Mouse (Mus musculus) retina, adult 2 months (tissue): ENCODE measurements around the gene Ip6k1.
"Not testable (repeated sequence)": the region's sequence is repeated elsewhere in the genome, so short reads cannot be mapped to it uniquely, and the experiment has no call there.

Experiments
- DNase-seq: peaks from one replicate; pipeline ENCODE4 v3.0.0-alpha.2; 2012; ENCODE audit warnings: low read depth, low spot score

Ip6k1 gene

GRCm38 (mm10) chr9:107982681-107983346 is 19.5 kb upstream of the Ip6k1 start, which contains the start of gene Gm20661:
Gene Gm20661, plus strand, starts transcription at chr9:107983058.
- DNase-seq: no peak

GRCm38 (mm10) chr9:107983421-107983890 is 18.8 kb upstream of the Ip6k1 start:
- no peak for DNase-seq

DNA sequence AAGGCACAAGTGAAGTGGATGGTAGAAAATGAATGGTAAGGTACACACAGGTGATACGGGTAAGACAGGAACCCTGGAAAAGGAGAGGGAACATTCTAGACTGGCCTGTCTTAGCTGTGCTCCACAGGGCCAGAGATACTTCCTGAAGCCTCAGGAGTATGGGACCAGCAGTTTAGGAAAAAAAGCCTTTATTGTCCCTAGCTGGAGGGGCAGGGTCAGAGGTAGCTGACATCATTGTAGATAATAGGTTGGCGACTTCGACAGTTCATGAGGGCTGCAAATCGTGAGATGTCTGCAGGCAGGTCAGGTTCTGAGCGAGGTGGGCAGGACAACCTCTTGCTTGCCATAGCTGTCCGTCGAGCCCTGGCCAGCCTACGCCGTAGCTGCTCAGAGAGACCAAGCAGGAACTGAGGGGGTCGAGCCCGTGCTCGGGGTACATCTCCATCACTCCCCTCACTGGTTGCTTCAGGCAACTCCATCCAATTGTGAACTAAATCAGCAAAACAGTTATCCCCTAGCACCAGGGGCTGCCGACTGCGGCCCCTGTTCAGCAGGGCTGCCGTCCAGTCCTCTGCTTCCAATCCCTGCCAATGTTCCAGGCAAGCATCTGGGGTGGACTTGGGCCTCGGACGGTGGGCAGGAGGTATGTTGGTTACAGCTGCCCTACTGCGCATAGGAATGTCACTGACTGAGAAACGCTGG is 18.1 kb upstream of the Ip6k1 start:
- DNase-seq: no peak

GRCm38 (mm10) chr9:107984754-107985055 is 17.6 kb upstream of the Ip6k1 start:
- no peak for DNase-seq

DNA sequence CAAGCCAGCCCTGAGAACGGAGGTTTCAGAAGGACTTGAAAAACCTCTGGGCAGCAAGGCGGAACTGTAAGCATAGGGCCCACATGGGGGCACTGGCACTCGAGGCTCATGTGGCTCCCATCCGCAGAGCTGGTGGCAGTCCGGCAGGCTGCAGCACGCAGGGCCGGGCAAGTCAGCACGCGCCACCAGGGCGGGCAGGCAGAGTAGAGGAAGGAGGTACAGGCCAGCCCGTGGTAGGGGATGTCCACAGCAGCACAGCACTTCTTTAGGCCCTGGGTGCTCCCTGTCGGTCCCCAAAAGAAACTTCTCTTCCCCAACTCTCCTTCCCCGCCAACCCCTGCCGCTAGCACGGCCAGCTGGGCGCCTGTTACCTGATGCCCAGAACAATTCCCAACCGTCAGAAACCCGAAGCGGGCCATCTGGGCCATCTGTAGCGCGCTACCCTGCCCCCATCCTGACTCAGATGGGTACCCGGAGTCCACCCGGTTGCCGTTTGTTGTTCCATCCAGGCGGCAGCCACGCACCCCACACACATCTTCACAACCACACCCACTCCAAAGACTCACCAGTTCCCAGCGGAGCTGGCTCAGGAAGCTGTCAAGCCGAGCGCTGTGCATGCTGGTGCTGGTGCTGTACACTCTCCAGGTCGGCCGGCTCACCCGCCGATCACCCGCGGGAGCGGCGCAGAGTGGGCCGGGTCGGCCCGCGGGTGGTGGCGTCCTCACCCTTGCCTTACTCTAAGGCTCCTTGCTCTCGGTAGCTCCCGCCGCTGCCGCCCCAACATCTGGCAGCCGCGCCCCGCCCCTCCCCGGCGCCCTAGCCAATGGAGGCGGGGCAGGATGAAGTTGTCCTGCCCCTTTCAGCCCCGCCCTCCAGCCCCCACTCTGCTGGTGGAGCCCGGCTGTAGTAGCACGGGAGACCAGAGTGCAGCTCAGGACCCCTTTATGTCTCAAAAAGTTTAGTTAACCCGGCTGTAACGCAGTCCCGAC is 16.9 kb upstream of the Ip6k1 start, which contains the start of gene Inka1:
Inka1 (minus strand) TSS at position 749 of the 989 bp plus-strand sequence.
- DNase-seq: no peak

- no peak for DNase-seq
Measured at GRCm38 (mm10) chr9:107986376-107986775, 15.9 kb upstream of the Ip6k1 start.

GRCm38 (mm10) chr9:107987950-107988349 is 14.4 kb upstream of the Ip6k1 start:
- DNase-seq: no peak

DNA sequence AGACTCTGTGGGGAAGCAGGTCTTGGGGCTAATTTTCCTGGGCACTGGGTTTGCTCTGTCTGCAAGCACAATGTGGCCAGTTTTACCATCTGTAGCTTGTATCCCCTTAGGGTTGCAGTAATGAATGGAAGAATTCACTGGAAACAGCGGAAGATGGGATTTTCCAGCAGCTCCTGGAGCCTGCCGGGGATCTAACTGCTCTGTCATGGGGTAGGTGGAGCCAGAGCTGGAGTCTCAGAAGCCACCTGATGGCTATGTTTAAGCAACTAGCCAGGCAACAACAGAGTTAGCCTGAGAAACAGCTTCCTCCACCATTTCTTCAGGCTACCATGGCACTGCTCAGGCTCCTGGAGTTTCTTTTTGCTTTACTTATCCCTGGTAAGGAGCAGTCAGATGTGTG is 10.1 kb upstream of the Ip6k1 start, which contains the start of gene Cdhr4:
Cdhr4 (plus strand) TSS at position 301 of the 400 bp plus-strand sequence.
- no peak for DNase-seq

- no peak for DNase-seq
Measured at GRCm38 (mm10) chr9:107993013-107993412, 9.3 kb upstream of the Ip6k1 start.

- no peak for DNase-seq
Measured at GRCm38 (mm10) chr9:107994464-107994863, 7.8 kb upstream of the Ip6k1 start.

DNA sequence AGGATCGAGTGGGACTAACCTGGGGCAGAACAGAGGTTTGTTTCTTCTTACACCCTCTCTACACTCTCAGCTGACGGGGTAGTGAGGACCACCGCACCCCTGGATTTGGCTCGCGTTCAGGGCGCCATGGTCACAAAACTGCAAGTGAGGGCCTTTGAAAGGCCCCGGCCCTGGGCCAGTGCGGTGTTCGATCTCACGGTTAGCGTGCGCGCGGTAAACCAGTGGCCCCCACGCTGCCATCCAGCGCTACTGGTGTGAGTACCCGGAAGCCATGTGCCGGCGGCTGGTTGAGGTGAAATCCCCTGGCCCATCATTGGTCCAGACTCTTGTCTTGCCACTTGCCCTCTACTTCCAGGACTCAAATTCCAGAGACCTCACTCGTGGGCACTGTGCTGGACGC is 6.8 kb upstream of the Ip6k1 start:
- DNase-seq: no peak

DNA sequence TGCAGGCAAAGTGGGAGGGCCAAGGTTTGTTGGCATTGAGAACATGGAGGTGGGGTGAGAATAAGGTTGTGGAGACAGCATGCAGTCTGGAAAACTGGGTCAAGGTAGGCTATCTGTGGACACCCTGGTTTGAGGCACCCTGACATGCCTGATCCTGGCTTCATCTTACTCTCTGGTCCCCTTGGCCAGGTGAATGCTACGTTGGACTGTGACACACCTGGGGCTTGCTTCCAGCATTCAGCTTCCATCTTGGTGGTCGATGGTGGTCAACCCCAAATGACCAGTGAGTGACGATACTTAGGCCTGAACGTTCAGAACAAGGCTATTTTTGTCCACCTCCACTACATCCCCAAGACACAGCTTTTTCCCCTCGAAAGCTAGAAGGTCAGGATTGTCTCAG is 6.3 kb upstream of the Ip6k1 start, which contains the start of gene Gm20662:
Gm20662 (plus strand) TSS at position 301 of the 400 bp plus-strand sequence.
- no peak for DNase-seq

GRCm38 (mm10) chr9:108002778-108003530 is 653 bp downstream of the Ip6k1 start:
- DNase-seq: no peak

DNA sequence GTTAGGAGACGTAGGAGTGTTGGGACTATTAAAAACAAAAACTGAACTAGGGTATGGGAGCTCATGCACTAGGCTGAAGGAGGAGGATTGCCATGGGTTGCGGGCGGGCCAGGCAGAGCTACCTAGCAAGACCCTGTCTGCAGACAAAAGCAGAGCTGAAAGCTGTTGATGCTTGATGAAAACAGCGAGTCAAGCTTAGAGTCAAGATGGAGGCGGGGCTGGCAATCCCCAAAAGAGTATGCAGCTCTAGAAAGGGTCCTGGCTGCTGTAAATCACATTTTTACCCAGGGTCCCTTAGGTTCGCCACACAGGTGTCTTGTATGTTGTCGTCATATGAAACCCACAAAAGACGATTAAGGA is 1.2 kb downstream of the Ip6k1 start:
- DNase-seq: no peak

DNA sequence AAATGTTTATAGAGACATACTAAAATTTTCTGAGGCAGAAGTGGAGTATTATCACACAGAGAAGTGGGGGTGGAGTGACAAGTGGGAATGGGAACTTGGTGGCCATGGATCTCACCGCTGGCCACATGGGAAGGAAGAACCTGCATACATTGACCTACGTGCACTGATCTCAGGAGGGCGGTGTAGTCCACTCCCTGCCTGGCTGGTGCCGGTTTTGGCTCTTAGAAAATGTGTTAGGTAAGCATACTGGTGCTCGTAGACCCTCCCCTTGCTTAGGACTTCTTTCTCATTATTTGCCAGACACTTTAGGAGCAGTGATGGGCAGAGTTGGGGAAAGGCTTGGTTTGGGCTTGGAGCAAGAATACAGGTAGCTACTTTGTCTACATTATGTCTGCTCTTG is 5.7 kb downstream of the Ip6k1 start:
- DNase-seq: no peak

GRCm38 (mm10) chr9:108010385-108010784 is 8.1 kb downstream of the Ip6k1 start:
- no peak for DNase-seq

GRCm38 (mm10) chr9:108013577-108013976 is 11.3 kb downstream of the Ip6k1 start:
- DNase-seq: not testable (repeated sequence)

- DNase-seq: no peak
Measured at GRCm38 (mm10) chr9:108017127-108017526, 14.8 kb downstream of the Ip6k1 start.

DNA sequence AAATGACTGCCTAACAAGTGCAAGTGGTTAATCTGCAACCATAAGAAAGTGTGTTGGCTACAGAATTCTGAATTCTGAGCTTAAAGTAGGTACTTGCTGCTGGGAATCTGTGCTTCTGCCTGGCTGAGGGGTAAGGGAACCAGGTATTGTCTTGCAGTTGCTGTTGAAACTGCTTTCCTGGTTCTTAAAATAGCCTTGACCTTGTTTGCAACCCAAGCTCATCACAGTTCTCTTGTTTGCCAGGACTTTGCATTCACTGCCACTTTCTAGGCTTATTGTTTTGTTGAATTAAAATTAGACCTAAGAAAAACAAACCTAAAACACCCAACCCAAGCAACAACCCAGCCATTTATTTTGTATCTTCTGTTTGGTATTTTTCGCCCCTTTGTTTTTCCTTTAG is 18.4 kb downstream of the Ip6k1 start:
- DNase-seq: no peak

DNA sequence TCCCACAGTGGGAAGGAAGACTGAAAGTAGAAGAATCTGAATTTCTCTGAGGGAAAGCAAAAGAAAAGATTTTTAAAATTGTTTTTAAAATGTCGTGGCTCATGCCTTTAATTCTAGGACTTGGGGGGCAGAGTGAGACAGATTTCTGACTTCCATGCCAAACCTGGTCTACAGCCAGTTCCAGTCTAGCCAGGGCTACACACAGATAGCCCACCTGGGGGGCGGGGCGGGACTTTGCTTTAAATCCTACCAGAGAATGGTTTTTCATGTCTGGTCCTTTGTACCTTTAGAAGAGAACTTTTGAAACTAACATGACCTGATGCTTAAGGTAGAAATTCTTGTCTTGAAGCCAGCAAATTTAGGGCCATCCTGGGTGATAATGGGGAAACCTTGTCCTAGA is 20.9 kb downstream of the Ip6k1 start:
- no peak for DNase-seq

GRCm38 (mm10) chr9:108026584-108026983 is 24.3 kb downstream of the Ip6k1 start:
- DNase-seq: no peak
